Mouse (Mus musculus): ENCODE results near the gene Auts2. TPM values are rescaled to one million over a fixed set of nuclear protein-coding genes. Genes with fewer than 3 reads are reported as not detected.

Auts2 gene
- total RNA-seq, 4 experiments from 2014 or later: 126 to 150 (median 139) TPM

GRCm38 (mm10) chr5:132268351-132268967 lies 274.7 kb downstream of the Auts2 start:
- no peak for DNase-seq (ENCODE audit: low spot score in 2 of 2)

GRCm38 (mm10) chr5:132265015-132265414 lies 278.1 kb downstream of the Auts2 start:
- DNase-seq (ENCODE audit: low spot score in 2 of 2): no peak

GRCm38 (mm10) chr5:132261750-132262149 lies 281.4 kb downstream of the Auts2 start:
- DNase-seq (ENCODE audit: low spot score in 2 of 2): no peak

- no peak for DNase-seq (ENCODE audit: low spot score in 2 of 2)
These were observed 284.3 kb downstream of the Auts2 start for GRCm38 (mm10) chr5:132258882-132259281.

DNA sequence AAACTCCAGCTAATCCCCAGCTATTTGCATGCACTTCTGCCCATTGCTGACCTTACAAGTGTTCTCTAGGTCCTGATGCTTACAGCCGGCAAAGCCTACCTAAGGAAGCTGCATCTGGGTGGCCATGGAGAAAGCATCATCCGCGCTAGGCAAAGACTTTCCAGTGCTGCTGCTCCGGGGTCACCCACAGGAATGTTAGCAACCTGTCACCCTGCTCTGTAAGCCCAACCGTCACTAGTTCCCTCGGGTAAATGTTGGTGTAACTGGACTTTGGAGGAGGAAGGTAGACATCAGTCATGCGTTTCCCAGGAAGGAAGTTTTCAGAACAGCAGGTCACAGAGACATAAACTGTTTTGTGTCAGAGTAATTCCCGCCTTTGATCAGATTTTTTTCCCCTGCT lies 287.6 kb downstream of the Auts2 start:
- no peak for DNase-seq (ENCODE audit: low spot score in 2 of 2)

DNA sequence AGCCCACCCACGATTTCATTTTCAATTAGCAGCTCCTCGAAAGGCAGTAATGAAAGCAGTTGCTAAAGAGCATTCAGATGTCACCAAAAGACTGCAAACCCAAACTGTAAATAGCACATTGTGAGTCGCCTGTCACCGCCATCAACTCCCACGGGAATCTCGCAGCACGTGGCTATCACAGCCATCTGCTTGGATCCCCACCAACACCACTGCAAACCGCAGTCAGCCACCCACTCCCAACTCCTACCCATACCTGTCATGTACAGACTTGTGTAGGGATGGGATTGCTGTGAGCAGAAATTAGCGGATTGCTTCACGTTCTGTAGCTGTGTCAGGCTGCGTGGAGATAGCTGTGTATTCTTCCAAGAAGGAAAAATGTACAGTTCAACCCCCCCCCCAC lies 293.6 kb downstream of the Auts2 start:
- DNase-seq (ENCODE audit: low spot score in 2 of 2): peak; percentile 63 to 69

GRCm38 (mm10) chr5:132248069-132248468 lies 295.1 kb downstream of the Auts2 start:
- DNase-seq (ENCODE audit: low spot score in 2 of 2): no peak

DNA sequence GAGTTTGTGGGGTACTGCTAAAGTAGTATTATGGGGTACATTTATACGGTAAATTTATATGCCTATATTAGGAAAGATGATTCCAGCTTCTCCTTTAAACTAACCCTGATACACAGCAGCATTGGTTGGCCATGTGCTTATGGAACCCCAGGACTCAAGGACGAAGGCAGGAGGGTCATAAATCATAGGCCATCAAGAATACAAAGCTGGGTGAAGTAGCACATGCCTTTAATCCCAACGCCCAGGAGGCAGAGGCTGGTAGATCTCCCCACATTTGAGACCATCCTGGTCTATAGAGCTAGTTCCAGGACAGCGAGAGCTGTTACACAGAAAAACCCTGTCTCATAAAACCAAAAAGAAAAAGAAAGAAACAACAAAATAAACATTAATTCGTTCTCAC lies 307.7 kb downstream of the Auts2 start:
- DNase-seq (ENCODE audit: low spot score in 2 of 2): no peak

DNA sequence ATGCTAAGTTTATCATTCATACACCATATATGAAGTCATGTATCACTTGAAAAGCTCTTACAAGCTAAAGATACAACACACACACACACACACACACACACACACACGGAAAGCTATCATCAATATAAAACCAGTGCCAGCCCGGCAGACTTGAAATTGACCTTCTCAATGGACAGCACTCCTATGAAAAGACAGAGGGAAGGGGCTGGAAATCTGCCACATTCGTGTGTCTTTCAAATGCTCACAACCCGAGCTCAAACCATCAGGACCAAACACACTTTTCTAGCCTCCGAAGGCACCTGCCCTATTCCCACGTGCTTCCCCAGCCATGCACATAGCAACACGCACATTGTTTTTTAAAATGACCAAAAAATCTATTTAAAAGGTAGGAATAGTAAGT lies 308.7 kb downstream of the Auts2 start:
- DNase-seq (ENCODE audit: low spot score in 2 of 2): no peak

GRCm38 (mm10) chr5:132231280-132232047 lies 311.7 kb downstream of the Auts2 start:
- DNase-seq (ENCODE audit: low spot score in 2 of 2): peak; percentile 67 to 74

- peak; percentile 78 to 82 for DNase-seq (ENCODE audit: low spot score in 2 of 2)
These were observed 313.3 kb downstream of the Auts2 start for GRCm38 (mm10) chr5:132229644-132230357.

GRCm38 (mm10) chr5:132229023-132229422 lies 314.1 kb downstream of the Auts2 start:
- DNase-seq (ENCODE audit: low spot score in 2 of 2): no peak

- DNase-seq (ENCODE audit: low spot score in 2 of 2): no peak
These were observed 322.7 kb downstream of the Auts2 start for GRCm38 (mm10) chr5:132220376-132220930.

- DNase-seq (ENCODE audit: low spot score in 2 of 2): no peak
These were observed 327.0 kb downstream of the Auts2 start for GRCm38 (mm10) chr5:132216143-132216542.

GRCm38 (mm10) chr5:132212446-132212845 lies 330.7 kb downstream of the Auts2 start:
- DNase-seq (ENCODE audit: low spot score in 2 of 2): no peak

DNA sequence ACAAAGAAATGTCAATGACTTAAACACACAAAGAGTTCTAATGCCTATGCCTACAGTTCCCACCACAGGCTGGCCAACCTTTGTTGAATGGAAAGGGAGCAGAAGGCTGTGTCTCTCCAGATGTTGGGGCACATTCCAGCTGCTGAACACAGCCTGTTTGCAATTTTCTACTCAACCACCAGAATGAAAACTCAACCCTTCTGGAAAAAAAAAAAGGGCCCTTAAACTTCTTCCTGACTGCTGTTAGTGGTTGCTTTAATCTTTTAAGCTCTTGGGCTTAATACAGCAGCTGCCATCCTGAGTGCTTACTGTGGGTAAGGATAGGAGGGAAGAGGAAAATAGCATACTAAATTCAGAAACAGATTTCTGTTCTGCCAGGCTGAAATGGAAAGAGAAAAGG lies 333.4 kb downstream of the Auts2 start:
- no peak for DNase-seq (ENCODE audit: low spot score in 2 of 2)

- DNase-seq (ENCODE audit: low spot score in 2 of 2): no peak
These were observed 336.9 kb downstream of the Auts2 start for GRCm38 (mm10) chr5:132206220-132206619.

DNA sequence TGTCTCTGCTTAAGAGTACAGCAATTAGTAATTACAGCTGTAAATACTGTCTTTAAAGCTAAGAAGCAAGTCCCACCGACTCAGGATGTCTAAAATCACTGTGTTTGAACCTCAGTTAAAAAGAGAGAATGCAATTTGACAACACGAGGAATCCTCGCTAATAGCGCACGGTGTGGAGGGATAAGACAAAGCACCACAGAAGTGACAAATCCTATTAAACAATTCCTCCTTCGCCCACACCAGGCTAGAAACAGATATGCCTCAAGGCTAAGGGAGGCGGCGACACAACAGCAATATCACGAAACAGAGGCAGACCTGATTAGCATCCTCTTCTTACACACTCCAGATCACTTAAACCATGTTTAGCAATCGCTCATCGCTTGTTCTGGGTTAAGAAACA lies 339.3 kb downstream of the Auts2 start:
- DNase-seq (ENCODE audit: low spot score in 2 of 2): no peak

GRCm38 (mm10) chr5:132201077-132201645 lies 342.0 kb downstream of the Auts2 start:
- no peak for DNase-seq (ENCODE audit: low spot score in 2 of 2)

DNA sequence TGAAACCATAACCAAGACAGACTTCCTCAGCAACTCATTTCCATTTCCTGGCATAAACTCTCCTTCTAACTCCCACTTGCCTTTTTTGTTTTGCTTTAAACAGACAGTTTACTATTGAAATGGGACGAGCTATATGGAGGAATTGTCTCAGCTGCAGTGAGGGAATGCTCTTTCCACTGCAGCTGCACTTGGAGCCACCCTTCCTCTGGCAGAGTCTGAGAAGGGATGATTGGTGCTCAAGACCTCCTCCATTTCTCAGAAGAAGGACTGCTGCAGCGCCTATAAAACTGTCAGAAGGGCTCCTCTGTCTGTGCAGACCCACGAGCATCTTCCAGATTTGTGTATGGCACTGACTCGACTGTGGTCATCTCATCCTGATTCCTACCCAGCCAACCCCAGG lies 342.5 kb downstream of the Auts2 start:
- no peak for DNase-seq (ENCODE audit: low spot score in 2 of 2)

GRCm38 (mm10) chr5:132195048-132195533 lies 348.1 kb downstream of the Auts2 start:
- DNase-seq (ENCODE audit: low spot score in 2 of 2): no peak

DNA sequence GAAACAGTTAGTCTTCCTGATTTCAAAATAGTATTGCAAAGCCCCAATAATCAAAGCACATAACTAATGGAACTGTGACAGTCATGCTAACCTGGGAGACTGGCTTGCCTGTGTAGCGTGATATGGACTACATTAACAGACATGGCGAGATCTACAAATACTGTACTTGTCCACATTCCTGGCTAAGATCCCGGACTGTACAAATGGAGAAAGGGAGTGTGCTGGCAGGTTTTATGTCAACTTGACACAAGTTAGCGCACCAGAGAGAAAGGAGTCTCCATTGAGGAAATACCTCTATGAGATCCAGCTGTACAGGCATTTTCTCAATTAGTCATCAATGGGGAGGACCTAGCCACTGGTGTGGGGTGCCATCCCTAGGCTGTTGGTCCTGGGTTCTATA lies 353.0 kb downstream of the Auts2 start:
- no peak for DNase-seq (ENCODE audit: low spot score in 2 of 2)

Data from layer of hippocampus, adult 8-10 months (tissue).